Mouse (Mus musculus) thymus, adult 2 months (tissue): ENCODE data around the gene Adgra3. TPM values are rescaled to one million over a fixed set of nuclear protein-coding genes. Genes with fewer than 3 reads are reported as not detected.

ENCODE experiments used
- DNase-seq: peaks from one replicate; pipeline ENCODE4 v3.0.0; 2021
- H3K27ac ChIP-seq: fragments of 200-500 bp; 2 replicates; pipeline ENCODE4 v1.5.1; 2012; ENCODE audit warnings: low read length, control low read depth; ENCODE audit not compliant: control insufficient read depth, insufficient read depth
- H3K27me3 ChIP-seq: fragments of 200-500 bp; 2 replicates; pipeline ENCODE4 v1.6.1; 2012; ENCODE audit warnings: mild to moderate bottlenecking, low read length, moderate library complexity, mixed read lengths; ENCODE audit not compliant: control insufficient read depth, insufficient read depth
- H3K36me3 ChIP-seq: fragments of 200-500 bp; 2 replicates; pipeline ENCODE4 v1.6.1; 2012; ENCODE audit warnings: mild to moderate bottlenecking, low read length, moderate library complexity; ENCODE audit not compliant: control insufficient read depth, insufficient read depth
- H3K4me1 ChIP-seq: fragments of 200-500 bp; replicated peaks from 2 replicates; pipeline ENCODE4 v1.6.1; 2012; ENCODE audit warnings: low read length; ENCODE audit not compliant: control insufficient read depth, insufficient read depth
- H3K4me3 ChIP-seq: fragments of 200-500 bp; 2 replicates; pipeline ENCODE4 v1.5.1; 2012; ENCODE audit warnings: mild to moderate bottlenecking, low read length, control low read depth, moderate library complexity; ENCODE audit not compliant: control insufficient read depth, insufficient read depth
- CTCF ChIP-seq: fragments of 200-500 bp; IDR thresholded peaks from 2 replicates; pipeline ENCODE4 v1.5.1; 2012; ENCODE audit warnings: mild to moderate bottlenecking, control low read depth, low read length, moderate library complexity, borderline replicate concordance; ENCODE audit not compliant: control insufficient read depth, poor library complexity, insufficient read depth; ENCODE audit errors: extremely low read depth
- POLR2A ChIP-seq: fragments of 200-500 bp; IDR thresholded peaks from 2 replicates; pipeline ENCODE4 v1.6.1; 2012; ENCODE audit warnings: mild to moderate bottlenecking, low read length, control low read depth, moderate library complexity; ENCODE audit not compliant: control insufficient read depth, poor library complexity, insufficient read depth; ENCODE audit errors: extremely low read depth
- WGBS: fragments of 180-500 bp; shearing (Covaris S2); methylation state at CpG from one replicate; pipeline ENCODE4 v1.1.7; 2018; 5-methylcytosine and 5-hydroxymethylcytosine counted together
- polyA plus RNA-seq: library from polyadenylated mRNA; depleted of rRNA; stranded (reverse); fragments of >200 nt; gene quantifications from 2 replicates; pipeline ENCODE4 v1.2.3, GENCODE M21; 2012

The Adgra3 gene
- polyA plus RNA-seq, 1 experiment, result 5.1 TPM

GRCm38 (mm10) chr5:49979246-49979645 lies 79.6 kb downstream of the Adgra3 start:
- TF ChIP-seq POLR2A, result no peak
- no peak for TF ChIP-seq CTCF
- Histone ChIP-seq H3K4me1 (no peaks in the 10 kb centered on the region), H3K36me3 (no peaks in the 10 kb centered on the region), H3K4me3 (no peak overlapping the region), H3K27me3 (no peaks in the 10 kb centered on the region), H3K27ac (no peak overlapping the region)
- DNase-seq, result no peak
- 97% methylated on average over 14 of the region's 14 CpGs for WGBS

DNA sequence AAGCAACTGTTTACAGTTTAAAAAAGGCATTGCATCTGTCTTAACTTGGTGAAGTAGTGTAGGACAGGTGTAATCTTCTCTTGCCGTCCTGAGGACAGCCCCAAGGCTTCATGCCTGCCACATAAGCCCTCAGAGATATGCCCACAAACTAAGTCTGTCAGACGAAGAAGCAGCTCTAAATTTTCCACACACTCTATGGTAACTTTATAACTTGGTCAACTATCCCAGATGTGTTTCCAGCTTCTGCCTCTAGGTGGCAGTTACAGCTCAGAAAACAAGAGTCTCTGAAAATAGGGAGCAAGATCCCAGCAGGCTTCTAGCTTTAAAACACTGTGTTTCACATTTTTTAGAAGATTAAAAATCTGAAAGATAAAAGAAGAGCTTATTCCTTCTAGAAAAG lies 82.8 kb downstream of the Adgra3 start:
- 53% methylated on average over 2 of the region's 2 CpGs for WGBS

DNA sequence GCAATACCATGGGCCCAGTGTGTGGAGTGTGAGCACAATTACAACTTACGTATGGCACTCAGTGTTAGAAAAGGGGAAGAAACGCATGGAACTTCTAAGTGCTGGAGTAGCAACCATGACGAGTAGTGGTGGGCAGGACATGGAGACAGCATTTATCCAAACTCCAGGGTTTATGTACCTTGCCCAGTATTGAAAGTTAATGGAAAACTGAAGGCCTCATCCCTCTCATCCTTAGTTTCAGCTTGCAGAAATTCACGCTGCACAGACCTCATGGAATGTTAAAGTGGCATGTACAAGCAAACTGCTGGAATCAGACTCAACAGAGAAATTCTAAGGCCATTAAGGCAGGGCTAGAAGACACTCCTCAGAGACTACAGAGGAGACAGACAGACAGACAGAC lies 84.6 kb downstream of the Adgra3 start:
- TF ChIP-seq CTCF (no peak), POLR2A (no peak)
- Histone ChIP-seq H3K36me3 (no peaks in the 10 kb centered on the region), H3K27ac (no peak overlapping the region), H3K27me3 (no peaks in the 10 kb centered on the region), H3K4me1 (no peaks in the 10 kb centered on the region), H3K4me3 (no peak overlapping the region)
- 97% methylated on average over 4 of the region's 4 CpGs for WGBS
- no peak for DNase-seq

More for the DNA sequence above, 82.8 kb downstream of the Adgra3 start:
- H3K4me3 ChIP-seq, result no peak overlapping the region
- no peaks in the 10 kb centered on the region for H3K4me1 ChIP-seq
- H3K27ac ChIP-seq, result no peak overlapping the region
- H3K27me3 ChIP-seq, result no peaks in the 10 kb centered on the region
- no peak for TF ChIP-seq POLR2A
- H3K36me3 ChIP-seq, result no peaks in the 10 kb centered on the region
- DNase-seq, result peak; percentile 47

DNA sequence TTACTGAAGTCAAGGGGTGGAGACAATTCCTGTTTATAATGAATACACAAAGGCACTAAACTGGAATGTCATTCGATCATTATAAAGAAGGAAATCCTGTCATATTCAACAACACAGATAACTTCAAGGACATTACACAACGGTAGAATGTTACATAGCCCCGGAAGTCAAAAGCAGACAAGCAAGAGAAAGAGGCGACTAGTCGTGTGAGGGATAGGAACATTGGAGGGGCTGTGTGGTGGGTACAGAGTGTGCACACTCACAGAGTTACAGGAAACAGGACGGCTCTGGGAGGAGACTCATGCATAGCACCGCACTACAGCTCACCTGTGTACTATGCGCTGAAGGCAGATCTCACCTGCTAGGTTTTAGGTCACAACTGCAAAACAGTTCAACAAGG lies 89.1 kb downstream of the Adgra3 start:
- Histone ChIP-seq H3K4me1 (no peaks in the 10 kb centered on the region), H3K36me3 (no peaks in the 10 kb centered on the region), H3K27ac (no peak overlapping the region), H3K4me3 (no peak overlapping the region), H3K27me3 (no peaks in the 10 kb centered on the region)
- 96% methylated on average over 8 of the region's 8 CpGs for WGBS
- TF ChIP-seq POLR2A (no peak), CTCF (no peak)
- DNase-seq, result no peak

DNA sequence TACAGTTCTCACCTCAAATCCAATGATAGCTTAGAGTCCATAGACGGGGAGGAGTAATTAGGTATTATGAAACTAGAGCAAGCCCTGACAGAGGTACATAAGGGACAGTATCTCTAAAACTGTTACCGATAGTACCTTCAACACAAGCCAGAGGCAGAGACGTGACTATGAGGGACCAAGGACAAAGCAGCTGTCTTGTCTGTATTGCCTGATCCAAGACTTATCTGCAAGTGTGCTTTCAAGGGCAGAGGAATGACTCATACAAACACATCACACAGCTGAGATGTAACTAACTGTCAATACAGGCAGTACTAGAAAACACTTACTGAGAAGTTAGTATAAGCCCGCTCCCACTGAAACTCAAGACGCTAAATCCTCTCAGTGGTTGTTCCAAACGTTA lies 91.1 kb downstream of the Adgra3 start:
- Histone ChIP-seq H3K27ac (no peak overlapping the region), H3K4me1 (no peaks in the 10 kb centered on the region), H3K36me3 (no peaks in the 10 kb centered on the region), H3K27me3 (no peaks in the 10 kb centered on the region), H3K4me3 (no peak overlapping the region)
- no peak for TF ChIP-seq POLR2A
- TF ChIP-seq CTCF, result no peak
- WGBS, result 92% methylated on average over 6 of the region's 6 CpGs
- no peak for DNase-seq

GRCm38 (mm10) chr5:49965810-49966209 lies 93.0 kb downstream of the Adgra3 start:
- Histone ChIP-seq H3K27ac (no peak overlapping the region), H3K4me1 (no peaks in the 10 kb centered on the region), H3K36me3 (no peaks in the 10 kb centered on the region), H3K27me3 (no peaks in the 10 kb centered on the region), H3K4me3 (no peak overlapping the region)
- DNase-seq, result no peak
- WGBS, result 87% methylated on average over 8 of the region's 8 CpGs
- TF ChIP-seq POLR2A (no peak), CTCF (no peak)

DNA sequence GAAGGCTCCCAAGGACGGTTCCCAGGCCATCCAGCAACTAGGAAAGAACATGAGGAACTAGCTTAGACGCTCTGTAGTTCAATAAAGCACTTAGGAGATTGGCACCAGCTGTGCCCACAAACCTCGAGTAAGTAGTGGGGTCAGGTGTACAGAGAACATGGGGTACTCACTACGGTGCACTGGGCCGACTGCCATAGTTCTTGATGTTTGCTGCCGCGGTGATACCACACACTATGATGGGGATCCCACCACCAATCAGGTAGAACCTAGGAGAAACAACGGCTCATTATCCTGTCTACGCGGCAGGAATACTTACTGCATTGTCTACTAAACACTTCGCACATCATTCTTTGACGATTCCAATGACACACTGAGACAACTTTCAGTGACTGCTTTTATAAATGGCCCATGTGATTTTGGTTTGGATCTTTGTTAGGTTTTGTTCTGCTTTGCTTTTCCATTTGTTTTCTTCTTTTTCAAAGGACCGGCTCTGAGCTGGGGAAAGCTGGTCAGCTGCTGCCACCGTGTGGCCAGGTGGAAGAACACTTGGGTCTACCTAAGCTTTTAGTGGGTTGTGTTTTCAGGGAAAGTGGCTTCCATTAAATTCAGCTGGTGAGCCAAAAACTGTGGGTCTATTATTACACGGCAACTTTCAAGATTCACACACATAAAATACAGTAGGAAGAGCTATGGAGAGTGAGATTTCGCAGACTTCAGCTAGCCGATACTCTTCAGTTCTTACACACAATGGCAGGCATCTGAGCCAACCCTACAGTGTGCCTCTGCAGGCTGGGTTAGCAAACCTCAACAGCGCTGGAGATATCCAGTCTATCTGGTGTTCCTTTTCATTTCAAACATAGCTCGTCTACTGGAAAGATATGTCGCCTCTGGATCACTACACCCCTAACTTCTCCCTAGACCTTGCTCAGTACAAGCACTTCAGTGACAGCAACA lies 97.1 kb downstream of the Adgra3 start:
- TF ChIP-seq CTCF (0 out of 2 replicates have a peak, but pooled peaks have one; percentile 14), POLR2A (no peak)
- no peaks in the 10 kb centered on the region for H3K27me3 ChIP-seq
- no peak overlapping the region for H3K4me3 ChIP-seq
- peak; percentile 9 for DNase-seq
- 86% methylated on average over 20 of the region's 20 CpGs for WGBS
- H3K27ac ChIP-seq, result no peak overlapping the region
- H3K4me1 ChIP-seq, result no peaks in the 10 kb centered on the region
- no peaks in the 10 kb centered on the region for H3K36me3 ChIP-seq
